Mouse (Mus musculus) frontal cortex, postnatal 36 days (tissue): ENCODE measurements around the gene Rbms3.

ENCODE experiments used
- DNase-seq, 2 experiments: peaks; one replicate each; pipeline ENCODE4 v3.0.0; 2022; ENCODE audit warnings: low spot score in 2 of 2

Gene Rbms3

DNA sequence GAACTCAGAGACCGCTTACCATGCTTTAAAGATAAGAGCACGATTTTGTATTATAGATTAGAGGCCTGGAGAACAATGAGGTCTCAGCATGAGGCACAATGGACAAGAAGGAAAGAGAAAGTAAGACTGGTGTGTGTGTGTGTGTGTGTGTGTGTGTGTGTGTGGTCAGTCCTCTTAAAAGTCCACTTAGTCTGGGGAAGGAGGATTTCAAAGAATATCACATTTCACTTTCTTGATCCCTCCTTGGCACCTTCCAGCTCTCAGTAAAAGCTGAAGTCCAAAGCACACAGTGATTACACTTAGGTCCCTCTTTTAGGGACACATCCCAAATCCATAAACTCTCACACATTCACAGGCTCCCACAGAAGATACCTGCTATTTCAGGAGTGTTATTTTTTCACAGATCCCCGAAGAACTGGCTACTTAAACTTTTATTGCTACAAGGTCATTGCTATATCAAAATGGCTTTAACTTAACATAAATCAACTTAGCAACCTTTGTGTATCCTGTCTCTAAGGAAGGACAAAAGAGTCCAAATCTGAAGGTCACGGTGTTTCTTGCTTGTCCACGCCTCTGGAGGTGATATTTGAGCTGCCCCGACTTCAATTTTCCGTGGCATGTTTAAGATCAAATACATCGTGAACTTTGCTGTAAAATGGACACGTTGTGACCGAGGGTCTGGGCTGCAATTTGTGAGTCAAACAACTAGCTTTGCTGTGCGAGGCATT, 880.7 kb downstream of the Rbms3 start:
- DNase-seq: no peak

DNA sequence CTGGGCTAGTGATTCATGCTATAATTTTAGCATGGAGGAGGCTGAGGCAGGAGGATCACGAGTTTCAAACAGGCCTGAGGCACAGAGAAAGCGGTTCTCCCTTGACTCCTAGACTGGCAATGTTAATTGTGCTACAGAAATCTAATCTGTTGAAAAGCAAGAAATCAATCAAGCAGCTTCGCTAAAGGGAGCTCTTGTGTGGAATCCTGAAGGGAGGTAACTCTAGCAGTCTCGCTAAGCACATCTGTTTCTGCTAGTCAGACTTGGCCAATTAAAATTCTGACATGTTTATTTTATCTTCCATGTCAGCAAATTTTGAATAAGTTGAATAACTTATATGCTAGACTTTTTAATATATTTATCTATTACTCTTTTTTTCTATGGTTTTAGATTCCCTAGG, 881.4 kb downstream of the Rbms3 start:
- DNase-seq: no peak

DNA sequence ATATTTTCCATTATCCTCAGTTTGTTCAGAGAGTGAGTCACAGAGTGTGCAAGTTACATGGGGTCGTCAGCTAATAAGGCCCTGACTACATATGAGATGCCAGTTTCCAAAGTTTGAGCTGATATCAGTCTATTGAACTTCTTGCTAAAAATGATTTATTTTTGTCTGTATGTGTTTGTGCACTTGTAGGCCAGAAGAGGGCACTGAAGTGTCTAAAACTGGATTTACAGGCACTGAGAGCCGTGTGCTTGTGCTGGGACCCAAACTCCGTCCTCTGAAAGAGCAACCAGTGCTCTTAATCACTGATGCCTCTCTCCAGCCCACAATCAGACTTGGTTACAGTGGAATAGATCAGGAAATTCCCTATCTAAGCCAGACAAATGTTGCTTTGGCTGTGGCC, 882.8 kb downstream of the Rbms3 start:
- no peak for DNase-seq

DNA sequence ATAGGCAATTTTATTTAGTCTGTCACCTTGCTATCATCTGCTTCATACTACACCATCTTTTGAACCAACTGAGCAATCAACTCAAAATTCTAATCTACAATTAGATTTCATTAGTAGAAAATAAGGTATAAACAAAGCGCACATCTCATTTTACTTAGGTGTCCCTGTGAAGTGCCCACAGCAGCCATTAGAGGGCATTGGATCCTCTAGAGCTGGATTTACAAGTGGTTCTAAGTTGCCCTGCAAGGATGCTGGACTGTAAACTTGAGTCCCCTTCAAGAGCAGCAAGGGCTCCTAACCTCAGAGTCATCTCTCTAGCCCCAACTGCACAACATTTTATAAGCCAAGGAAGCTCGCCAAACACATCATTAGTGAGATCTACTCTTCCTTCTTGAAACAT, 891.9 kb downstream of the Rbms3 start:
- no peak for DNase-seq

DNA sequence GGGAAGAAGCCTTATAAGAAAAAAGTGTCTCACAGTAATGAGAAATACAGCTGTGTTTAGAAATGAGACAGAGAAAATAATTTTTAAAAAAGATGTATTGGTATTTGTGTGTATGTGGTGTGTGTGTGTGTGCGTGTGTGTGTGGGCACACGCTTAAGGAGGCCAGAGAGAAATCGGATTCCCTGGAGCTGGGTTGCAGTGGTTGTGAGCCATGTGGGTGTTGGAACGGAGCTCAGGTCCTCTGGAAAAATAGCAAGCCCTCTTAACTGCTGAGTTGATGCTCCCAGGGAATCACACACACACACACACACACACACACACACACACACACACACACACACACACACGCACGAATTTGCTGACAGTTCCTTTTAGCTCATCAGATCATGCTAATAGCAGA, 900.5 kb downstream of the Rbms3 start:
- no peak for DNase-seq

DNA sequence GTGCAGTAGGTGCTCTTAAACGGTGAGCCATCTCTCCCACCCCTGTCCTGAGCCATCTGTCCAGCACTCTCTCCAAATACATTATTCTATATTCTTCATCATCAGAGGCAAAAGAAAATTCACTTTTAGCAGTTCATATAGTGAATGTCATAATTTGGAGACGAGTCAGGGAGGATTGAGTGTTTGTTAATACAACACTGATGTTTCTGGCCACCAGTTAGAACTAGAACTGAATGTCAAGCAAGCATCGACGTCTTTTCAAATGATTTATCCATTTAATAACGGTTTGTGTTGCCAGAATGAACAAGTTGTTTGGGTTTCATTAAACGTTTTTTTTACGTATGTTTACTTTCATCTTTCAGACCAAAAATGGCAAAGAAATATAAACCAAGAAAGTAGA, 901.1 kb downstream of the Rbms3 start:
- no peak for DNase-seq

DNA sequence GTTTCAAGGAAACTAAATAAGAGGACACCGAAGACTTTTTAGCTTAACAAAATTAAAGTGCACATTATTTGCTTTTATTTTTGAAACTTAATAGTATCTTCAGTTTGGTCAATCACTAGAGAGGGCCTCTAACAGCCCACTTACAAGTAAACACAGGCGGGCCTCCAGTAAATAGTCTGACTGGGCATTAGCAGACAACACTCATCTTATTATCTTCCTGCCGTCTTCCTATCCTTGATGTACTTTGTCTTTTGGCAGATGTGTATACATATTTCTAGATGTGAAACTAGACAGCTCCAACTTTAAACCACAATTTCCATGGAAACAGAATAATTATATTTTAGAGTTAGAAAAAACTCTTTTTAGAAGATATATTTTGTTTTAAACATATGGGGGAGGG, 901.6 kb downstream of the Rbms3 start:
- no peak for DNase-seq

DNA sequence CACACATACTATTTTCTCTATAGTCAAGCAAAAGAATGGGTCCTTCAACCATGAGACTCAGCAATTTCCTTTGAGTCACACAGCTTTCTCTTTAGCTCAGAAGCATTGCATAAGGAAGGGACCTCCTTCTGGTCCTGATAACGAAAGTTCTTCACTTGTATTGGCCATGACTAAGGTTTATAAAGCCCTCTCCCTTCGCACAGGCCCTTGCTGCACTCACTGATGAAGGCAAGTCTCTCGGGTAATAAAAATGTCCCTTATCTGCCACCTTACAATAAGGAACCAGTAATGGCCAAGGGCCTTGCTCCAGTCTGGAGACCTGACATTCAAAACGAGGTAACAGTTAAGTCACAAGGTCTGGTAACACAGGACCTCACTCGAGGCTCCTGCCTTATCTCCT, 905.1 kb downstream of the Rbms3 start:
- no peak for DNase-seq

DNA sequence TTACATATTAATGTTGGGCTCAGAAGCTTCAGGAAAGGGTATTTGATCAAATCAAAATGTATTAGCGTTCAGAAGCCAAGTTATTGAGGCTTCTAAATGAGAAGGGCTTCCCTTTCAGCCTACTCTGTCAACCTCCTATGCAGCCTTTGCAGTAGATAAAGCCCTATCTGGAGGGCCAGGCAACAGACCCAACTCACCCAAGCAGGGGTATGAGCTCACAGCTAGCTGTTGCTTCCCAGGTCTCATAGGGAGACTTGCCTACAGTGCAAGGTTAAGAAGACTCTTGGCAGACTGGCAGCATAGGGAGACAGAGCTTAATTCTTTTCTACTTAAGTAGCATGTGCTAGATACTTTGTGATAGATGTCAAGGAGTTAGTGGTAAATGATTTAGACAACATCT, 926.6 kb downstream of the Rbms3 start:
- DNase-seq: no peak

DNA sequence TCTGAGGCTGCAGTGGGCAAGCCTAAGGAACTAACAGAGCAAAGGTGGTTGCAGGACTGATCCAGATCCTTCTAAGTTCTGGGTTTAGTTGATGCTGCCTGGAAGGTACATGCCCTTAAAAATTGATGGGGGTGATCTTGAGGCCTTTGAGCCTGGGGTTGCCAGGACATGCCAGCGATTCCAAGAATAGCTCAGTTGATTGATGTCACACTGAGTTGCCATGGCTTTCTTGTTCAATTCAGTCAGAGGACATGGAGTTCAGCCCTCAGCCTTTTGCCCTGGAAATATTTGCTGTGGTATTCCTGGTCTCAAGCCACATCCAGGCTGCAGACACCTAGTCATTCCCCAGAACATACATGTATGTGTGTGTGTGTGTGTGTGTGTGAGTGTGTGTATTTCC, 927.1 kb downstream of the Rbms3 start:
- DNase-seq: no peak

DNA sequence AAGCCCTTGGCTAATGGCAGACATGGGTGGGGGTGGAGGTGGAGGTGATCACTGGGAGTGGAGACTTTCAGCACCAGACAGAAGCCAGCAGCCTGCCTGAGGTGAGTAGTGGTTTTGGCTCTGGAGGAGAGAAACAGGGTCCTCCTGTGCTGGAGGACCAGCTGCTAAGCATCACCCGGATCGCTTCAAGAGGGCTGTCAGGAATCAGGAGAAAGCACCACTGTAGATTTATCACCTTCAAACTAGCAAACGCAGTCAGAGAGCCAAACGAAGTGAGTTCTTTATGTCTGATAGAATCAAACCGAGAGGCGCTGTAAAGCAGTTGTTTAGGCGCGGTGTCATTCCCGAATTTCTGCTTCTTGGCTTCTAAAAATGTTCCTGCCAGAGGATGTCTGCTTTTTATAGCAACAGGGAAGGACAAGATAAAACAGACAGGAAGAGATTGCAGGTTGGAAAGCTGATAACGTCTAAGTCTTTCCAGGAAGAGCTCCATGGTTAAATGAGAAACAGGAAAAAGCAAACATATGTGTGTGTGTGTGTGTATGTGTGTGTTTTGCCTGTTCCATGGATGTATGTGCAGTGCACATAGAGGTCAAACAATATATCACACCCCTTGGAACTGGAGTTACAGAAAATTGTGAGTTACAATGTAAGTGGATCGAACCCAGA, 928.1 kb downstream of the Rbms3 start:
- DNase-seq: peak in 1 of 2 experiments; percentile 4

DNA sequence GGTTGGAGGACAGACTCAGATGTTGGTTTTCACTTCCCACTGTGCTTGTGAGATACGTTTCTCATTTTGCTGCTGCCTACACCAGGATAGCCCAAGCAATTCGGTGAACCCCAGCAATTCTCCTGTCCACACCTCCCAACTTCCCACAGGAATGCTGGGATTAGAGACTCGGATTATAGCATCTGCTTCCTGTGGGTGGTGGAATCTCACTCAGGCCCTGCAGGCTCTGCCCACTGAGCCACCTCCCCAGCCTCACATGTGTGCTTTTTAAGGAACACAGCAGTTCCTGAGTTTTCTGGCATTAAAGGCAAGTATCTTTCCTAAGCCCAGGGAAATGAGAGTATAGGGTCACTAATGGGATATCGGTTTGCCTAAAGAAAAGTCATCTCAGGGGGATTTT, 941.1 kb downstream of the Rbms3 start:
- DNase-seq: peak in 1 of 2 experiments; percentile 2

DNA sequence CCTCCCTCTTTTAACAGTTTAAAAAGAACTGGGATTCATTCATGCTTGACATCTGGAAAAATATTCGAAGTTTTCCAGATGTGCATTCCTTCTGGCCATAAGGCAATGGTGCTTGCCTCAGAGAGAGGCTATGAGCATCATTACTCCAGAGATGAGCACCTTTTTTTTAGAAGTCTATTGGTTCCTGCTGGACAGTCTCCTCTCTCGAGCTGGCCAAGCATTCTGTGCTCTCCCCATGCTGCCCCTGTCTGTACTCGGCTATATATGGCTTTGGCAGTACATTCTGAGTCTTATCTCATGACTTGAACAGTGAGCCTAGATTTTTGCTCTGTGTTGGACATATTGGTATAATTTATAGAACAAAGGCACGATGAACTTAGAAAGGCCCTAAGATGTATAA, 952.6 kb downstream of the Rbms3 start:
- DNase-seq: no peak

DNA sequence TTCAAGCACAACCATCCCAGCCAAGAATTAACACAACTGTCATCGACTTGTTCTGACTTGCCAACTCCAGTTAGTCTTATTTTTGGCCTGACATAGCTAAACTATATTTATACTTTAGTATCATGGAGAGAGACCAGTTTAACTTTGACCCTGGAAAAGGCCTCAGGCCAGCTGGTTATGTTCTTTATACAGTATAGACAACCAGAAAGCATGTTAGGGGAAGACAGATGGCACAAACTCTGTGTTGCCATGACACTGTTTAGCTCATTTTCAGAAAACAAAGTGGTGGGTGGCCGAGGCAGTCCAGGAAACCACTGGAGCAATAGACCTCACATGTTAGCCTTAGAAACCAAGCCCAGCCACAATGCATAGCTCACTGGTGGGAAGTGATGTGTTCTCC, 953.3 kb downstream of the Rbms3 start:
- DNase-seq: peak in 1 of 2 experiments; percentile 11

DNA sequence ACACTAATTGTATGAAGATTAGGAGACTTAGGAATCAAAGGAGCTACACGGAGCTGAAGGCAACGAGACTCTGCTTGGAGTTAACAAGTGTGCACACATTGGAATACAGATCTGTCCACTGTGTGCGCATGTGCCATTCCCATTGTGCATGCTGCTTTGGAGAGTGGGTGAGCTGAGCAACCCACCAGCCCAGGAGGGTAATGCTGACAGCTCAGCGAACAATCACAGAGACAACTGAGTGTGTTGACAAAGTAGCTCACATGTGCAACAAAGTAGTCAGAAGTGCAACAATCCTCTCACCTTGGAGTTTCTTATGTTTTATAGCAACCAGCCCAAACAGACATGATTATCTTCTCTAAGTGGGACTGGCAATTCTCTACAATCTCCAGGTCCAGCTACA, 955.5 kb downstream of the Rbms3 start:
- DNase-seq: no peak

DNA sequence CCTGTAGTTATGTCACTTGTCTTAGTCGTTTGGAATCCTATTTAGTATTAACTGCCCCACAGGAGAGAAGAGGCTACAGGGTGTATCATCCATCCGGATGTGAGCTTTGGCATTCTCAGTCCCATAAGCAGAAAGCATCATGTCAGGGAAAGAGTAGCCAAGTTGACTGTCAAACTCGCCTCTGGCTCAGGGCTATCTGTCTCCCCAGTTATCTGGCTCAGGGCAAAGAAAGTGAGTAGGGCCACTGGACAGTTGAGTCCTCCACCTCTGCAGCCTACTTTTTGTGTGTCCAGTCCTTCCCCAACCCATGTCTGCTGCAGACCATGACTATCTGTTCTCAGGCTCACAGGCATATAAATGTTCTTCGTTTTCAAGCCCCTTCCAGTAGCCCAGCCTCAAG, 968.7 kb downstream of the Rbms3 start:
- DNase-seq: no peak

DNA sequence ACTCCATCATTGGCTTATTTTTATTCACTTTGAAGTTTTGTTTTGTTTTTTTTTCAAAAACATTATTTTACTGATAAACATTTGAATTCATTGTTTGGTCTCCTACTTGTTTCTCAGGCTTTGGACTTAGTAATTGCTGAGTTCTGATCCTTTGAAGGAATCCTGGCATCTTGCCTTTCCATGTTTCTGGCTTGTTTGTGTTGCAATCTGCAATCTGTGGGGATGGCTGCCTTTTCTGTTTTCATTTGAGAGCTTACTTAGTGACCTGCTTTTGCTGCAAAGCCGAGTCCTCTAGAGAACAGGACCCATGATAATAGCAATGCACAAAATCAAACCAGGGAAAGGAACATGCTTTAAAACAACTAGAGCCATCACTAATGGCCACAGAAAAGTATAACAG, 969.8 kb downstream of the Rbms3 start:
- no peak for DNase-seq

DNA sequence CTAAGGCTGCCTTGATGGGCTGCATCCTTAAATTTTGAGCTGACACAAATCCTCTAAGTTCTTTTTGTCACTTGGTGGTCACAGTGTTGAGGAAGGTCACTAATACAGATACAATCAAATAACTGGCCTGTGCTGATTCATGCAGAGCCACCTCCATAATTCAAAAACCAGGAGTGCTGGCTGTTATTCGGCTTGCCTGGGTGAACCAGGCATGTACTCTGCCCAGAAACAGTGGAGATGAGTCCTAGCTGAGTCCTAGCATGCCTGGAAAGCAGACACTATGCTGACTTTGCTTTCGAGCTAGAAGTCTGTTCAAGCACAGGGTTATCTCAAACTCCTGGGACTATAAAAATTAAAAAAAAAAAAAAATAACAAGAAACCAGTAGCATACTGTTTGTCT, 972.6 kb downstream of the Rbms3 start:
- no peak for DNase-seq

DNA sequence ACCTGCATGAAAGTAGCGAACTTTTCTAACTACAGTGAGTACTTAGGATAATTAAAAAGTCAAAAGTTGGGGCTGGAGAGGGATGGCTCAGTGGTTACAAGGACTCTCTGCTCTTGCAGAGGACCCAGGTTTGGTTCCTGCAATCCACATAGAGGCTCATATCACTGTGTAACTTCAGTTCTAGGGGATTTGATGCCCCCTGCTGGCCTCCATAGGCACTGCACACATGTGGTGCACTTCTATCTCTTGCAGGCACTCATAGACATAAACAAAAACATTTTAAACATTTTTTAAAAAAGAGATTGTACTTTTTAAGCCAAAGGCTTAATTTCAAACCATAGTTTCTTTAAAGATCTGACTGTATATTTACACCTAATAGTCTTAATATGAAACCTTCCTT, 978.3 kb downstream of the Rbms3 start:
- DNase-seq: no peak

DNA sequence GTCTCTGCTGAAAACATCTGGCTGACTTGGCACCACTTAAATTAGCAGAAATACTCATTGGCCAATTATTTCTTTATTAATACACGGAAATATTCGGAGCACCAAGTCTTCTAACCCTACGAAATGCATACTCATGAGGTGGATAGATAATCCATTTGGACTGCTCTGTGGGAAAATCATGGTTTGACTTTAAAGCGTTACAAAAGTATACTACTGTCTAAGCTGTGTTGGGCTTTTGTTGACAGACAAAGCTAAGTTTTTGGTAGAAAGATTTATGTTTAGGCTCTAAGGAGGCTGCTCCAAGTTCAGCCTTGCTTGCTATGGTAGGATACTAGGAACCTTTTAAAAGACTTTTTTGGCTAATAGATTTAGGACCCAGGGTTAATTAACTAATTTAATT, 979.8 kb downstream of the Rbms3 start:
- no peak for DNase-seq

DNA sequence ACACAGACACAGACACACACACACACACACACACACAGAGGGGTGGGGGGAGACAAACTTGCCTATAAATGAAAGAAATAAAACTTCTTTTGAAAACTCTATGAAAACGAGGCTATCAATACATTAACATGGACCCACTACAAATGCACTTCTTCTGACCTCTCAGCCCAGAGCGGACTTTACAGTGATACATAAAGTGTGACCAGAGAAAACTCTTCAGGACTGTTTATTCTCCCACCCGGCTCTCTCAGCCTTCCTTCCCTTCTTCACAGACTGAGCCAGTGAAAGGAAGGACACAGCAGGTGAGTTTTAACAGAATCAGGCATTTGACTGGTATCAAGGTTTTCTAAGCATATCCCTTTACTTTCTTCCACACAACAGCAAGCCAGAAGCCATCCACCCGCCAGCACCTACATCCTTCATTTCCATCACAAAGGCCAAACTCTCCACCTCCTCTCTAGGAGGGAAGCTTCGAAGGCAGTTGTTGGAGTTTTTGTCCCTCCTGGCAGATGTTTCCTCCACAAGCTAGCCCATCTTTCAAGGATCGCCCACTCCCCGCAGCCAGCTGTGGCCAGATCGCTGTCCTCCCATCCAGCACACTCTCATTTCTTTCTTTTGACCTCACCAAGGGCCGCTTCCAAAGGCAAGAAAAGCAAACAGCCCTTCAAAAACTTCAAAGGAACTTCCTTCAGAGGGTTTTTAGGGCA, 980.5 kb downstream of the Rbms3 start:
- no peak for DNase-seq

DNA sequence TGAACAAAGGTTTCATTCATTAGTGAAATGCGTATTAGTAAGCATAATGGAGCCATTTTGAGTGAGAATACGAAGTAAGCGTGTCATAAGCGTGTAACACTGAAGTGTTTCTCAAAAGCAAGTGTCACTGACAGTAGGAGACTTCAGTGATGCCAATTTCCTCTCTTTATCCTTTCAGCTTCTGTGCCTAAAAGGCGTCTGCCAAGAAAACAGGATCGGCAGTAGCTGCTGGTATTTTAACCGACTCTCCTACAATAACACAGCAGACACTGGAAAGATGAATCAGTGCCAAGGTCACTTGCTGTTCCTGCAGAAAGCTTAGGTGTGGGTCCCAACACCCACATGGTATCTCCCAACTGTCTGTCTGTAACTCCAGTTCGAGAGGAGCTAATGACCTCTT, 985.1 kb downstream of the Rbms3 start:
- DNase-seq: no peak

DNA sequence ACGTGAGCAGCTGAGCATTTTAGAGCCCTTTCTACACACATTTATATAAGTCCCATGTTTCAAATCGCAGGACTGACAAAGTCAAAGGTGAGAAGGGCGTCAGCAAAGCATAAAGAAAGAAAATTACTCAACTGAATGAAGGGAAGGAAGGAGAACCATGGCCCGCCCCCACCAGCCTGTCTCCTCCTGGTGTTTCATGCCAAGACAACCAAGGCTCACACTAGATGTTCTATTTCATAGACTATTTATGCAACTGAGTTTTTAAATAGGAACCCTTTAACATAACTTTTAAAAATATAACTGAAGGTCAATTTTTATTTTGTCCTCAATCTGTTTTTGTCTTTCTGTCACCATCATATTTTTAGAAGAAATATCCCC, 989.4 kb downstream of the Rbms3 start:
- peak; percentile 17 to 21 for DNase-seq
